Mouse (Mus musculus): Measurements from ENCODE around the gene Olfr1291-ps1. TPM values are rescaled to one million over a fixed set of nuclear protein-coding genes. Genes with fewer than 3 reads are reported as not detected.

Gene Olfr1291-ps1
- polyA plus RNA-seq (2015; fragmentation: Nextera tagmentation; extraction: Ambion mirVana) = not detected in 2 replicates

DNA sequence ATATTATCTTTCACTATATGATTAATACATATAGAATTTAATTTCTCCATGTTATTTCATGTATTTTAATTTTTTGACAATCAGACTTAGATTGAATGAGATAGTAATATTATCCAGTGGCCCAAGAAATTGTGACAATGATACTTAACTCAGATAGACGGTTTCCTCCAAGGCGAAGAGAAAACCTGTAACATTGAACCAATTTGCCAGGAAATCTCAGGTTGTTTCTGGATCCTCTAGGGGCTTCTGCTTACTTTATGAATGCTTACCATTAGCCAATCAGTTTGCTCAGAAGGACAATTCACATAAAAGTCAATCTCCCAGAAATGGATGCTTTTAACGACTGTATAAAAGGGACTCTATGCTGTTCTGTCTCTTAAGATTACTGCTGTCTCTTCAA lies at the start of gene Olfr1291-ps1:
Gene Olfr1291-ps1 (plus strand): TSS at position 301 of the 400 bp plus-strand sequence.

DNA sequence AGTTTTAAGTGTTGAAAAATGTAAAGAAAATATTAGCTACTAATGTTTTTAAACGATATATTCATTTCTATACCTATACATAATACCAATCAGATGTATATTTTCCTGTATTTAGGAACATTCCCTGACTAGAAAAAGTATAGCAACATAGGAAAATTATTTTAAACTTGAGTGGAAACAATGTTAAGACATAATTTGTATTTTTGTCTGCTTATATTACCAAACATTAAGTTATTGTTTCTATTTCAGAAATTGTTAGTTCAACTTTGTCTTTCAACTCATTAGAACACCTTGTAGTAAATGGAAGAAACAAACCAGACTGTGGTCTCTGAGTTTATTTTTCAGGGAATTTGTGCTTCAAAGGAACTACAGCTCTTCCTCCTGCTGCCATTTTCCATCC lies 48.1 kb upstream of the Olfr1291-ps1 start, which contains the start of gene Olfr1287:
Gene Olfr1287 (plus strand): TSS at position 301 of the 400 bp plus-strand sequence.

DNA sequence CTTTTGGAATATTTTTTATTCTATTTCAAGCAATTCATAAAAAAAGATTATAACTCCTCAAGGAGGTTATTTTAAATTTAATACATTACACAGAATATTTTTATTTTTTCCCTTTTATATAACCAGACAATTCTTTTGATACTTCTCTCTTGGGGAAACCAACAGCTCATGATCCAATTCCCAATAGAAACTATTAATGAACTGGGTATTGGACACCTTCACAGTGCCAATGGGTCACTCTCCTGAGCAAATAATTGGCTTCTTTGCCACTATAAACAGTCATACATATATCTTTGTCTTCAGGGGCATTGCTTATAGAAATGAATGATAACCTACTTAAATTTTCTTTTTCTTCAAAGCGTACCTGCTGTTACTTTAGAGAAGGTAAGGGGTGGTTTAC lies 23.2 kb upstream of the Olfr1291-ps1 start, which contains the start of gene Olfr1288:
Gene Olfr1288 (plus strand): TSS at position 301 of the 400 bp plus-strand sequence.

DNA sequence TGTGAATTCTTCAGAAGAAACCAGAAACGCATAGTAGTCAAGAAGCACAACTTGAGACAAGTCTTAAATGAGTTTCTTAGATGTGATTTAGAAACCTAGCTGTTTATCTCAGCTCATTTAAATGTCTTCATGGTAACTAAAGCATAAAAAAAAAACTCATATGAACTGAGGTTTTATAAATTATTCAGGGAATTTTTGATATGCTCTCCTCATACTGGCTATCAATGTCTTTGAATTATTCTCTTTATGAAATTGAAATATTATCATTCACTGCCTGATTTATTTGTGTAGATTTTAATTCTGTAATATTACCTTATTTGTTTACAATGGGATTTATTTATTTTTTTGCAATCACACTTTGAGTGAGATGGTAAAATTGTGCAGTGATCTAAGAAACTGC lies 16.5 kb upstream of the Olfr1291-ps1 start, which contains the start of gene Olfr1289:
Gene Olfr1289 (plus strand): TSS at position 301 of the 400 bp plus-strand sequence.

DNA sequence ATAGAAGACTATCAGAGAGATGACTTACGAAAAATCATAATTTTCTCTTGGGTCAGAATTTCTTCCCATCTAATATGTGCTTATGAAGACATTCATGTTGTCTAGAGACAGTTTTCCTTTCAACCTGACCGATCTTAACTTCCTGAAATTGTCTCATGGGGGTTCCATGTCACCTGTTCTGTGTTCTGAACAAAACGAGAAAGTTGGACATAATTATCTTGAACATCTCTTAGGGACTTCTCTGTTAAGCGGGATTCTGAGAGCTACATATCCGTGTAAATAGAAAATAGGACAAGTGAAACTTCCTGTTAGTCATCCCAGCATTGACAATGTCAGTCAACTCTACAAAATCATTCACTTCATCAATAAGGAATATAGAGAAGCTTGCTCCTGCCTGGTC lies 3.3 kb upstream of the Olfr1291-ps1 start, which contains the start of gene Olfr1290:
Gene Olfr1290 (minus strand): TSS at position 101 of the 400 bp plus-strand sequence.

DNA sequence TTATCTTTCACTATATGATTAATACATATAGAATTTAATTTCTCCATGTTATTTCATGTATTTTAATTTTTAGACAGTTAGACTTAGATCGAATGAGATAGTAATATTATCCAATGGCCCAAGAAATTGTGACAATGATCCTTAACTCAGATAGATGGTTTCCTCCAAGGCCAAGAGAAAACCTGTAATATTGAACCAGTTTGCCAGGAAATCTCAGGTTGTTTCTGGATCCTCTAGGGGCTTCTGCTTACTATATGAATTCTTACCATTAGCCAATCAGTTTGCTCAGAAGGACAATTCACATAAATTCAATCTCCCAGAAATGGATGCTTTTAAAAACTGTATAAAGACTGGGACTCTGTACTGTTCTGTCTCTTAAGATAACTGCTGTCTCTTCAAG lies 27.9 kb downstream of the Olfr1291-ps1 start, which contains the start of gene Olfr1293-ps:
Gene Olfr1293-ps (plus strand): TSS at position 301 of the 400 bp plus-strand sequence.

DNA sequence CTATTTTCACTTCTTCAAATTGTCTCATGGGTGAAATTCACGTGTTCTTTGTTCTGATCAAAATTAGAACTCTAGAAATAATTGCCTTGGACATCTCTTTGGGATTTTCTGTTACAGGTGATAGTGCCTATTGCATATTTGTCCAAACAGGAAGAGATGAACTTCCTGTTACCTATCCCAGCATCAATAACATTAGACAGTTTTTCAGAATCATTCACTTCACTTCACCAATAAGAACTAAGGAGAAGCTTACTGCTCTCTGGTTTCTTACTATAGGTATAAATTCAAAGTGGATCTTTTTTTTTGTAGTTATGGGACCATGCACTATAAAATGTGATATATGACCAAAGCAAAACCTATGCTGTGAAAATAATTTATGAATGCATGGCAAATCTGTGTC lies 43.2 kb downstream of the Olfr1291-ps1 start, which contains the start of gene Olfr1294:
Gene Olfr1294 (minus strand): TSS at position 101 of the 400 bp plus-strand sequence.

Other genes with a start within 250 kb of the Olfr1291-ps1 start
- gene Olfr1276, start 242.7 kb upstream of the Olfr1291-ps1 start, polyA plus RNA-seq (2015; fragmentation: Nextera tagmentation; extraction: Ambion mirVana) = not detected in 2 replicates
- gene Olfr1277, start 223.1 kb upstream of the Olfr1291-ps1 start, polyA plus RNA-seq (2015; fragmentation: Nextera tagmentation; extraction: Ambion mirVana) = not detected in 2 replicates
- not detected in 2 replicates for gene Olfr1278, start 207.0 kb upstream of the Olfr1291-ps1 start, polyA plus RNA-seq (2015; fragmentation: Nextera tagmentation; extraction: Ambion mirVana)
- not detected in 2 replicates for gene Olfr1279, start 196.5 kb upstream of the Olfr1291-ps1 start, polyA plus RNA-seq (2015; fragmentation: Nextera tagmentation; extraction: Ambion mirVana)
- not detected in 2 replicates for gene Olfr1280, start 183.2 kb upstream of the Olfr1291-ps1 start, polyA plus RNA-seq (2015; fragmentation: Nextera tagmentation; extraction: Ambion mirVana)
- not detected in 2 replicates for gene Olfr1281, start 170.7 kb upstream of the Olfr1291-ps1 start, polyA plus RNA-seq (2015; fragmentation: Nextera tagmentation; extraction: Ambion mirVana)
- not detected in 2 replicates for gene Olfr1282, start 161.1 kb upstream of the Olfr1291-ps1 start, polyA plus RNA-seq (2015; fragmentation: Nextera tagmentation; extraction: Ambion mirVana)
- not detected in 2 replicates for gene Olfr1283, start 130.4 kb upstream of the Olfr1291-ps1 start, polyA plus RNA-seq (2015; fragmentation: Nextera tagmentation; extraction: Ambion mirVana)
- not detected in 2 replicates for gene Olfr1284, start 121.7 kb upstream of the Olfr1291-ps1 start, polyA plus RNA-seq (2015; fragmentation: Nextera tagmentation; extraction: Ambion mirVana)
- gene Olfr1286, start 74.1 kb upstream of the Olfr1291-ps1 start, polyA plus RNA-seq (2015; fragmentation: Nextera tagmentation; extraction: Ambion mirVana) = not detected in 2 replicates
- not detected in 2 replicates for gene Olfr1287, start 48.0 kb upstream of the Olfr1291-ps1 start, polyA plus RNA-seq (2015; fragmentation: Nextera tagmentation; extraction: Ambion mirVana)
- gene Olfr1288, start 23.1 kb upstream of the Olfr1291-ps1 start, polyA plus RNA-seq (2015; fragmentation: Nextera tagmentation; extraction: Ambion mirVana) = not detected in 2 replicates
- gene Olfr1289, start 16.4 kb upstream of the Olfr1291-ps1 start, polyA plus RNA-seq (2015; fragmentation: Nextera tagmentation; extraction: Ambion mirVana) = not detected in 2 replicates
- not detected in 2 replicates for gene Olfr1290, start 3.4 kb upstream of the Olfr1291-ps1 start, polyA plus RNA-seq (2015; fragmentation: Nextera tagmentation; extraction: Ambion mirVana)
- gene Olfr1293-ps, start 28.0 kb downstream of the Olfr1291-ps1 start, polyA plus RNA-seq (2015; fragmentation: Nextera tagmentation; extraction: Ambion mirVana) = not detected in 2 replicates
- gene Olfr1294, start 43.1 kb downstream of the Olfr1291-ps1 start, polyA plus RNA-seq (2015; fragmentation: Nextera tagmentation; extraction: Ambion mirVana) = not detected in 2 replicates
- not detected in 2 replicates for gene Olfr1295, start 72.5 kb downstream of the Olfr1291-ps1 start, polyA plus RNA-seq (2015; fragmentation: Nextera tagmentation; extraction: Ambion mirVana)
- gene Olfr1297, start 129.3 kb downstream of the Olfr1291-ps1 start, polyA plus RNA-seq (2015; fragmentation: Nextera tagmentation; extraction: Ambion mirVana) = not detected in 2 replicates
- gene Olfr1298, start 152.0 kb downstream of the Olfr1291-ps1 start, polyA plus RNA-seq (2015; fragmentation: Nextera tagmentation; extraction: Ambion mirVana) = not detected in 2 replicates
- not detected in 2 replicates for gene Olfr1299, start 164.2 kb downstream of the Olfr1291-ps1 start, polyA plus RNA-seq (2015; fragmentation: Nextera tagmentation; extraction: Ambion mirVana)

All from adrenal gland, postnatal 0 days (tissue).